Comparison of ENCODE assay signal across 9 mouse cellular contexts in genomic region chr8:107295450-107295849, GRCm38 (mm10). TPM values are rescaled to one million over a fixed set of nuclear protein-coding genes. Genes with fewer than 3 reads are reported as not detected.
DNase-seq lines count a peak whose midpoint lies in the region; ATAC-seq and TF ChIP-seq lines count a peak whose summit lies in the region.
"Had no signal": no experiment of that assay in that cellular context is flagged by ENCODE, and none has a peak within 500 bp of the region (broad histone marks: within the 10 kb centered on the region; RNA-seq: fewer than 3 reads in every experiment).

No protein-coding gene starts in this region.

- no peak overlapping the region for H3K9ac ChIP-seq in heart, postnatal 0 days (replicated peaks; ENCODE audit: low read depth, low read length)
- H3K9ac ChIP-seq in hindbrain, embryonic 15.5 days = no peak overlapping the region
- H3K9ac ChIP-seq in neural tube, embryonic 15.5 days (replicated peaks) = no peak overlapping the region

- WGBS in heart, postnatal 0 days = 82% methylated on average over 1 of the region's 1 CpGs
- 71% methylated on average over 1 of the region's 1 CpGs for WGBS in hindbrain, embryonic 15.5 days
- WGBS in neural tube, embryonic 15.5 days = 52% methylated on average over 1 of the region's 1 CpGs

- no peak for DNase-seq in heart, postnatal 0 days (ENCODE audit: low spot score)
- no peak for DNase-seq in heart, adult 8-10 months (ENCODE audit: low spot score)
- no peak for DNase-seq in right cerebral cortex, postnatal 36 days (ENCODE audit: low spot score in 2 of 2)
- DNase-seq: layer of hippocampus, postnatal 36 days had no signal

- TF ChIP-seq CTCF in heart, postnatal 0 days (IDR thresholded peaks at IDR 0.05; ENCODE audit: low read depth) = no peak

- peak overlapping the region; percentile 83; the same call in 1 of the 2 replicates for H3K4me3 ChIP-seq in heart, postnatal 0 days (ENCODE audit: low read depth, low read length)
- H3K4me3 ChIP-seq in megakaryocyte, embryonic 14.5 days (replicated peaks) = peak overlapping the region; percentile 28
- H3K4me3 ChIP-seq in hindbrain, embryonic 15.5 days = 0 out of 2 replicates have a peak overlapping the region, but pooled peaks have one; percentile 96
- H3K4me3 ChIP-seq in neural tube, embryonic 15.5 days (replicated peaks) = no peak overlapping the region

- peak overlapping the region; percentile 65; the same call in 1 of the 2 replicates for H3K4me2 ChIP-seq in heart, postnatal 0 days (ENCODE audit: low read depth, low read length)
- peak overlapping the region; percentile 60 for H3K4me2 ChIP-seq in hindbrain, embryonic 15.5 days
- peak overlapping the region; percentile 63 for H3K4me2 ChIP-seq in neural tube, embryonic 15.5 days

- no peak for ATAC-seq in heart, postnatal 0 days (ENCODE audit: insufficient read depth, low read depth)
- no peak for ATAC-seq in megakaryocyte, adult 5-6 weeks (ENCODE audit: poor library complexity, severe bottlenecking)
- ATAC-seq in hindbrain, embryonic 15.5 days (ENCODE audit: low FRiP score, low read depth) = no peak
- no peak for ATAC-seq in neural tube, embryonic 15.5 days (ENCODE audit: low FRiP score)
- ATAC-seq: forebrain, embryonic 15.5 days had no signal

- H3K9me3 ChIP-seq in heart, postnatal 0 days (replicated peaks; ENCODE audit: control insufficient read depth, low read length) = no peaks in the 10 kb centered on the region
- no peaks in the 10 kb centered on the region for H3K9me3 ChIP-seq in megakaryocyte, embryonic 14.5 days
- H3K9me3 ChIP-seq in hindbrain, embryonic 15.5 days = no peaks in the 10 kb centered on the region
- H3K9me3 ChIP-seq in neural tube, embryonic 15.5 days (replicated peaks) = no peaks in the 10 kb centered on the region
- H3K9me3 ChIP-seq: forebrain, embryonic 15.5 days had no signal

- TF ChIP-seq EP300 in heart, postnatal 0 days (IDR thresholded peaks at IDR 0.05; ENCODE audit: low read depth) = no peak

- no peaks in the 10 kb centered on the region; the same call in 1 of the 2 replicates for H3K4me1 ChIP-seq in heart, postnatal 0 days (ENCODE audit: control insufficient read depth, insufficient read depth)
- peaks cover 30% of the 10 kb centered on the region; the same call in 1 of the 2 replicates for H3K4me1 ChIP-seq in megakaryocyte, embryonic 14.5 days
- peaks cover 22% of the 10 kb centered on the region for H3K4me1 ChIP-seq in hindbrain, embryonic 15.5 days (replicated peaks)
- peaks cover 20% of the 10 kb centered on the region for H3K4me1 ChIP-seq in neural tube, embryonic 15.5 days

- 0 out of 2 replicates have a peak overlapping the region, but pooled peaks have one; percentile 96 for H3K27ac ChIP-seq in heart, postnatal 0 days (ENCODE audit: low read depth)
- H3K27ac ChIP-seq in hindbrain, embryonic 15.5 days (replicated peaks) = no peak overlapping the region
- no peak overlapping the region for H3K27ac ChIP-seq in neural tube, embryonic 15.5 days (replicated peaks)
- H3K27ac ChIP-seq: forebrain, embryonic 15.5 days had no signal

- no peaks in the 10 kb centered on the region for H3K27me3 ChIP-seq in heart, postnatal 0 days (ENCODE audit: control insufficient read depth, insufficient read depth, low read length)
- H3K27me3 ChIP-seq in megakaryocyte, embryonic 14.5 days (replicated peaks) = no peaks in the 10 kb centered on the region
- H3K27me3 ChIP-seq in hindbrain, embryonic 15.5 days = no peaks in the 10 kb centered on the region
- H3K27me3 ChIP-seq in neural tube, embryonic 15.5 days (replicated peaks) = no peaks in the 10 kb centered on the region
- H3K27me3 ChIP-seq: forebrain, embryonic 15.5 days had no signal

- peaks cover 3% of the 10 kb centered on the region; the same call in 1 of the 2 replicates for H3K36me3 ChIP-seq in heart, postnatal 0 days (replicated peaks; ENCODE audit: control insufficient read depth, insufficient read depth, low read length)
- H3K36me3 ChIP-seq in megakaryocyte, embryonic 14.5 days (replicated peaks; ENCODE audit: low read length) = peaks cover 25% of the 10 kb centered on the region
- H3K36me3 ChIP-seq in hindbrain, embryonic 15.5 days = no peaks in the 10 kb centered on the region
- H3K36me3 ChIP-seq in neural tube, embryonic 15.5 days = no peaks in the 10 kb centered on the region
- H3K36me3 ChIP-seq: forebrain, embryonic 15.5 days had no signal

RNA-seq across cellular contexts. Expression of gene Nfat5, which starts 2.2 kb away (rescaled TPM):
- total RNA-seq in heart, postnatal 0 days (2014; rRNA removed; ENCODE audit: low replicate concordance) = 29.6 and 30.2 TPM in 2 replicates
- 5.7 and 6.4 TPM in 2 replicates for polyA plus RNA-seq in heart, postnatal 0 days (2015; fragmentation: Nextera tagmentation; extraction: Ambion mirVana)
- 10 to 100 TPM; 19.1 to 24.7 (median 23.8) TPM for total RNA-seq in heart, adult 8-10 months (2022)
- polyA plus RNA-seq in megakaryocyte, embryonic 14.5 days (2012; ENCODE audit: insufficient read depth, low replicate concordance) = 0.41 and 0.71 TPM in 2 replicates
- 32.2 and 33.1 TPM in 2 replicates for total RNA-seq in megakaryocyte, adult 5-6 weeks (2015)
- 17.6 and 19.4 TPM in 2 replicates for total RNA-seq in megakaryocyte, adult 5-6 weeks (2017)
- polyA plus RNA-seq in hindbrain, embryonic 15.5 days (2015; fragmentation: Nextera tagmentation; extraction: Ambion mirVana) = 9.5 and 11.1 TPM in 2 replicates
- polyA plus RNA-seq in neural tube, embryonic 15.5 days (2015; fragmentation: Nextera tagmentation; extraction: Ambion mirVana) = 11.3 and 11.4 TPM in 2 replicates
